Mouse (Mus musculus): Measurements from ENCODE around the gene Evi2a. TPM values are rescaled to one million over a fixed set of nuclear protein-coding genes. Genes with fewer than 3 reads are reported as not detected.

The Evi2a gene
- polyA plus RNA-seq, 1 experiment from 2014 or later = 5.7 TPM

DNA sequence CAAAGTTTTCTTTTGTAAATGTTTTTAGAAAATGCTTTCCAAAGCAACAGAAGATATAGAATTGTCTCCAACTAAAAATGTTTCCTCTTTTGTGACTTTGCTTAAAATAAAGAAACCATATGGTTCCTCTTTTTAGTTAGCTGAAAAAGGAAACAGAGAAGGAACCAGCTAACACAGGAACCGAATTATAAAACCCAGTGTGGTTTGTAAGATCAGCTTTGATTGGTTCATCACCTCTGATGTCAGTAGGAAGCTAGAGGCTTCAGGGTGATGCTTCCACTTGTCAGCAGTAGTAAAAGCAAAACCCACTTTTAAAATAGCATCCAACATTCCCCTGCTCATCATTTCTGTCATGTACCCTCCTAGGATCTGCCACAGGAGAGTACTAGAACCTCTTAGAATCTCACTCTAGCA lies 10.5 kb downstream of the Evi2a start:
- no peaks in the 10 kb centered on the region for H3K36me3 ChIP-seq (ENCODE audit: control insufficient read depth, insufficient read depth)
- H3K4me1 ChIP-seq (ENCODE audit: control insufficient read depth, low read depth, low read length) = peaks cover 6% of the 10 kb centered on the region
- ATAC-seq (ENCODE audit: low read depth) = peak; percentile 39; the same call in 1 of the 2 replicates
- H3K9me3 ChIP-seq (replicated peaks; ENCODE audit: control insufficient read depth, low read length) = no peaks in the 10 kb centered on the region
- 15% methylated on average over 1 of the region's 1 CpGs for WGBS (ENCODE audit: insufficient replicate concordance)
- peak overlapping the region; percentile 3; the same call in 1 of the 2 replicates for H3K4me2 ChIP-seq (ENCODE audit: low read depth, low read length)
- H3K27ac ChIP-seq (ENCODE audit: low read length) = peak overlapping the region; percentile 13; the same call in 1 of the 2 replicates
- H3K4me3 ChIP-seq (ENCODE audit: low read depth, low read length) = no peak overlapping the region
- no peak overlapping the region for H3K9ac ChIP-seq (ENCODE audit: low read depth, low read length)
- no peaks in the 10 kb centered on the region for H3K27me3 ChIP-seq (ENCODE audit: control insufficient read depth, insufficient read depth, low read depth, low read length)

- no peak overlapping the region for H3K4me2 ChIP-seq (ENCODE audit: low read depth, low read length)
- H3K27ac ChIP-seq (ENCODE audit: low read length) = no peak overlapping the region
- no peak overlapping the region for H3K9ac ChIP-seq (ENCODE audit: low read depth, low read length)
- H3K4me3 ChIP-seq (ENCODE audit: low read depth, low read length) = no peak overlapping the region
- no peaks in the 10 kb centered on the region for H3K27me3 ChIP-seq (ENCODE audit: control insufficient read depth, insufficient read depth, low read depth, low read length)
- peaks cover 6% of the 10 kb centered on the region for H3K4me1 ChIP-seq (ENCODE audit: control insufficient read depth, low read depth, low read length)
- H3K36me3 ChIP-seq (ENCODE audit: control insufficient read depth, insufficient read depth) = no peaks in the 10 kb centered on the region
- WGBS (ENCODE audit: insufficient replicate concordance) = 49% methylated on average over 6 of the region's 6 CpGs
- no peaks in the 10 kb centered on the region for H3K9me3 ChIP-seq (replicated peaks; ENCODE audit: control insufficient read depth, low read length)
- ATAC-seq (ENCODE audit: low read depth) = no peak
These were observed 11.1 kb downstream of the Evi2a start for GRCm38 (mm10) chr11:79519299-79519698.

GRCm38 (mm10) chr11:79515798-79516197 lies 14.6 kb downstream of the Evi2a start:
- H3K9me3 ChIP-seq (replicated peaks; ENCODE audit: control insufficient read depth, low read length) = no peaks in the 10 kb centered on the region
- no peak overlapping the region for H3K27ac ChIP-seq (ENCODE audit: low read length)
- no peak overlapping the region for H3K4me3 ChIP-seq (ENCODE audit: low read depth, low read length)
- H3K36me3 ChIP-seq (ENCODE audit: control insufficient read depth, insufficient read depth) = no peaks in the 10 kb centered on the region
- H3K4me1 ChIP-seq (ENCODE audit: control insufficient read depth, low read depth, low read length) = peaks cover 2% of the 10 kb centered on the region
- H3K27me3 ChIP-seq (ENCODE audit: control insufficient read depth, insufficient read depth, low read depth, low read length) = no peaks in the 10 kb centered on the region
- 84% methylated on average over 2 of the region's 2 CpGs for WGBS (ENCODE audit: insufficient replicate concordance)
- H3K4me2 ChIP-seq (ENCODE audit: low read depth, low read length) = no peak overlapping the region
- ATAC-seq (ENCODE audit: low read depth) = no peak
- H3K9ac ChIP-seq (ENCODE audit: low read depth, low read length) = no peak overlapping the region

- Histone ChIP-seq H3K9me3 (replicated peaks; ENCODE audit: control insufficient read depth, low read length) (no peaks in the 10 kb centered on the region), H3K36me3 (ENCODE audit: control insufficient read depth, insufficient read depth) (no peaks in the 10 kb centered on the region), H3K27me3 (ENCODE audit: control insufficient read depth, insufficient read depth, low read depth, low read length) (no peaks in the 10 kb centered on the region), H3K4me3 (ENCODE audit: low read depth, low read length) (no peak overlapping the region), H3K27ac (ENCODE audit: low read length) (no peak overlapping the region), H3K4me2 (ENCODE audit: low read depth, low read length) (no peak overlapping the region), H3K9ac (ENCODE audit: low read depth, low read length) (no peak overlapping the region), H3K4me1 (ENCODE audit: control insufficient read depth, low read depth, low read length) (peaks cover 2% of the 10 kb centered on the region)
- ATAC-seq (ENCODE audit: low read depth) = no peak
- WGBS (ENCODE audit: insufficient replicate concordance) = 66% methylated on average over 6 of the region's 6 CpGs
These were observed 15.1 kb downstream of the Evi2a start for GRCm38 (mm10) chr11:79515331-79515730.

DNA sequence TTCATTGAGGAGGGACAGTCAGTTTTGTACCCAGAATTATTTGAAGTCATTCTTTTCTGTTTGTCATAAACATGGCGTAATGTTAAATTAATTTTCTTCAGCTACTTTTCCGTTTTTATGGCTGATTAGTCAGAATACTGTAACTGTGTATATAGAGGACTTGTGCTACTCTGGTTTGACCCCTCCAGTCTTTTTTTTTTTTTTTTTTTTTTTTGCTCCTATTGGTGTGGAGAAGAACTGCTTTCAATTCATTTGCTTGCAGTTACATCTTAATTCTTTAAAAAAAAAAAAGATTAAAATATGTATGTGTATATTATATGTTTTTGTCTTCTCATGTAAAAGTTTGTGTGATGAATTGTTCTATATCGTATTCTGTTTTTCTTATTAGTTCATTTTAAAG lies 18.4 kb downstream of the Evi2a start:
- WGBS (ENCODE audit: insufficient replicate concordance) = 65% methylated on average over 3 of the region's 3 CpGs

DNA sequence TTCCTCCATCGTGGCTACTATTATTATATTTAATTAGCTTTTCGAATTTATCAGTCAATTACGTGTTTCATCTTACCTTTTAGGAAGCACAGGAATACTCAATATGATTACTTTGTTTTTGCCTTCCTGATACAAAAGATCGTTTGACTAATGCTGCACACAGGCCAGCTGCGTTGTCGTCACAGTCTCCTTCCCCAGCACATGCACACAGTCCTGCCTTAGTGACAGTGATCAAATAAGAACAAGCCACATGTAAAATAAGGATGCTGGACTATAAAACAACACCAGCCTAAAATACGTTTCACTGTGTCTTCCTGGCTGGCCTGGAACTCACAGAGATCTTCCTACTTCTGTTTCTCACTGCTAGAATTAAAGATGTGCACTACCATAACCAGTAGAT lies 25.9 kb downstream of the Evi2a start:
- no peak overlapping the region for H3K4me2 ChIP-seq (ENCODE audit: low read depth, low read length)
- 77% methylated on average over 7 of the region's 7 CpGs for WGBS (ENCODE audit: insufficient replicate concordance)
- H3K9me3 ChIP-seq (replicated peaks; ENCODE audit: control insufficient read depth, low read length) = no peaks in the 10 kb centered on the region
- no peak overlapping the region for H3K27ac ChIP-seq (ENCODE audit: low read length)
- no peaks in the 10 kb centered on the region for H3K27me3 ChIP-seq (ENCODE audit: control insufficient read depth, insufficient read depth, low read depth, low read length)
- no peak overlapping the region for H3K4me3 ChIP-seq (ENCODE audit: low read depth, low read length)
- H3K9ac ChIP-seq (ENCODE audit: low read depth, low read length) = no peak overlapping the region
- ATAC-seq (ENCODE audit: low read depth) = no peak
- H3K36me3 ChIP-seq (ENCODE audit: control insufficient read depth, insufficient read depth) = no peaks in the 10 kb centered on the region
- H3K4me1 ChIP-seq (ENCODE audit: control insufficient read depth, low read depth, low read length) = no peaks in the 10 kb centered on the region

More for the DNA sequence above, 18.4 kb downstream of the Evi2a start:
- Histone ChIP-seq H3K27ac (ENCODE audit: low read length) (no peak overlapping the region), H3K36me3 (ENCODE audit: control insufficient read depth, insufficient read depth) (no peaks in the 10 kb centered on the region), H3K9me3 (replicated peaks; ENCODE audit: control insufficient read depth, low read length) (no peaks in the 10 kb centered on the region), H3K4me1 (ENCODE audit: control insufficient read depth, low read depth, low read length) (no peaks in the 10 kb centered on the region), H3K9ac (ENCODE audit: low read depth, low read length) (no peak overlapping the region), H3K27me3 (ENCODE audit: control insufficient read depth, insufficient read depth, low read depth, low read length) (no peaks in the 10 kb centered on the region), H3K4me2 (ENCODE audit: low read depth, low read length) (no peak overlapping the region), H3K4me3 (ENCODE audit: low read depth, low read length) (no peak overlapping the region)
- no peak for ATAC-seq (ENCODE audit: low read depth)

DNA sequence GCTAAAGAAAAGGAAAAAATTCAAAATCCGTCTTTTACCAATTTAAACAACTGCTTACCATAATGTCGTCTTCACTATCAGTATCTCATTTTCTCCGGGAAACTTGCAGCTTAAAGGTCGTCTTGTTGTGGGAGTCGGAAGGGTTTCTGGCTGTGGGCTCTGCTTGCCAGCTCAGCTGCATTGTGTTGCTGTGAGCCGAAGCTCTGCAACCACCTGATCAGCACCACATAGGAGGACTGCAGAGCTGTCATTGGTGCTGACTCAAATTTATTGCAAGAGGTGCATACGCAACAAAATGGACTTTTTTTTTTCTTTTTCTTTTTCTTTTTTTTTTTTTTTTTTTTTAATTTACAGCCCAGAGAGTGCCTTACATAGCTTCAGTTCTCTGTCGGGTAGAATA lies 26.6 kb downstream of the Evi2a start, which contains the start of gene Omg:
Omg (minus strand) TSS at position 240 of the 400 bp plus-strand sequence.
- Histone ChIP-seq H3K9me3 (replicated peaks; ENCODE audit: control insufficient read depth, low read length) (no peaks in the 10 kb centered on the region), H3K27ac (ENCODE audit: low read length) (no peak within 1 kb of the TSS), H3K27me3 (ENCODE audit: control insufficient read depth, insufficient read depth, low read depth, low read length) (no peaks in the 10 kb centered on the region), H3K4me3 (ENCODE audit: low read depth, low read length) (no peak within 1 kb of the TSS), H3K4me1 (ENCODE audit: control insufficient read depth, low read depth, low read length) (no peaks in the 10 kb centered on the region), H3K36me3 (ENCODE audit: control insufficient read depth, insufficient read depth) (no peaks in the 10 kb centered on the region), H3K9ac (ENCODE audit: low read depth, low read length) (no peak within 1 kb of the TSS), H3K4me2 (ENCODE audit: low read depth, low read length) (no peak within 1 kb of the TSS)
- WGBS (ENCODE audit: insufficient replicate concordance) = 57% methylated on average over 8 of the region's 8 CpGs
- ATAC-seq (ENCODE audit: low read depth) = no peak

- Histone ChIP-seq H3K4me3 (ENCODE audit: low read depth, low read length) (no peak overlapping the region), H3K9me3 (replicated peaks; ENCODE audit: control insufficient read depth, low read length) (no peaks in the 10 kb centered on the region), H3K36me3 (ENCODE audit: control insufficient read depth, insufficient read depth) (no peaks in the 10 kb centered on the region), H3K27me3 (ENCODE audit: control insufficient read depth, insufficient read depth, low read depth, low read length) (no peaks in the 10 kb centered on the region), H3K4me1 (ENCODE audit: control insufficient read depth, low read depth, low read length) (no peaks in the 10 kb centered on the region), H3K27ac (ENCODE audit: low read length) (no peak overlapping the region), H3K9ac (ENCODE audit: low read depth, low read length) (no peak overlapping the region), H3K4me2 (ENCODE audit: low read depth, low read length) (no peak overlapping the region)
- no peak for ATAC-seq (ENCODE audit: low read depth)
- WGBS (ENCODE audit: insufficient replicate concordance) = 56% methylated on average over 2 of the region's 2 CpGs
These were observed 27.5 kb downstream of the Evi2a start for GRCm38 (mm10) chr11:79502917-79503316.

- no peak for ATAC-seq (ENCODE audit: low read depth)
These were observed 35.2 kb downstream of the Evi2a start for GRCm38 (mm10) chr11:79494976-79495800.

More at GRCm38 (mm10) chr11:79494976-79495800, 35.2 kb downstream of the Evi2a start:
- WGBS (ENCODE audit: insufficient replicate concordance) = 66% methylated on average over 10 of the region's 10 CpGs
- no peaks in the 10 kb centered on the region for H3K27me3 ChIP-seq (ENCODE audit: control insufficient read depth, insufficient read depth, low read depth, low read length)
- H3K27ac ChIP-seq (ENCODE audit: low read length) = no peak overlapping the region
- no peaks in the 10 kb centered on the region for H3K4me1 ChIP-seq (ENCODE audit: control insufficient read depth, low read depth, low read length)
- no peak overlapping the region for H3K4me2 ChIP-seq (ENCODE audit: low read depth, low read length)
- H3K4me3 ChIP-seq (ENCODE audit: low read depth, low read length) = no peak overlapping the region
- H3K9ac ChIP-seq (ENCODE audit: low read depth, low read length) = no peak overlapping the region
- no peaks in the 10 kb centered on the region for H3K9me3 ChIP-seq (replicated peaks; ENCODE audit: control insufficient read depth, low read length)
- no peaks in the 10 kb centered on the region for H3K36me3 ChIP-seq (ENCODE audit: control insufficient read depth, insufficient read depth)

Data from liver, embryonic 16.5 days (tissue).